In the genomic region with DNA sequence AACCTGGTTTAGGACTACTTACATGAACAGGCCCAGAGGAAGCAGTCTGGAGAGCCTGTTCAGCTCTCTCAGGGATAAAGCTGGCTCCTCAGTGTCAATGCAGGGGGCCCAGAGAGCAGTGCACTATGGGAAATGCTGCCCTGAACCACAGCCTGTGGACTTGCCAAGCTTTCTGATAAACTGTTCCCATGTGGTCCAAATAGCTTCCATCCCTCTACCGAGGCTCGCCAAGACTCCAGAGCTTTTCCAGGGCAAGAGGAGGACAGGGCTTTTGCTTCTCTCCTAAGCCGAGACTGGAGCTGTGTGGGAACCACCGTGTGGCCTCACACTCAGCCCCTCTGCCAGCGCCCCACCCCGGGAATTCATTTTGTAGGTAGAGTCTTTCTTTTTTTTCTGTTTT, we compare ENCODE assay signal across 15 mouse cellular contexts.
A peak's percentile ranks its signal among the peaks of the same experiment; 100 is the strongest.
DNase-seq lines count a peak whose midpoint lies in the region; ATAC-seq lines count a peak whose summit lies in the region.
"Had no signal": no experiment of that assay in that cellular context is flagged by ENCODE, and none has a peak within 500 bp of the region (broad histone marks: within the 10 kb centered on the region; RNA-seq: fewer than 3 reads in every experiment).

No protein-coding gene starts in this region.

- ATAC-seq in hindbrain, embryonic 11.5 days (ENCODE audit: low FRiP score) = no peak
- no peak for ATAC-seq in hindbrain, embryonic 14.5 days (ENCODE audit: low FRiP score)
- ATAC-seq in midbrain, embryonic 16.5 days = no peak
- no peak for ATAC-seq in frontal cortex, adult (ENCODE audit: low TSS enrichment)

- no peaks in the 10 kb centered on the region for H3K9me3 ChIP-seq in hindbrain, embryonic 11.5 days (ENCODE audit: control insufficient read depth, low read length)
- H3K9me3 ChIP-seq in hindbrain, embryonic 14.5 days (ENCODE audit: control insufficient read depth, low read length) = no peaks in the 10 kb centered on the region
- H3K9me3 ChIP-seq in midbrain, embryonic 16.5 days (replicated peaks; ENCODE audit: control insufficient read depth, low read length, poor library complexity, severe bottlenecking) = no peaks in the 10 kb centered on the region
- H3K9me3 ChIP-seq: hindbrain, embryonic 15.5 days; lung, embryonic 15.5 days had no signal

- WGBS in hindbrain, embryonic 11.5 days = 96% methylated on average over 6 of the region's 6 CpGs
- WGBS in hindbrain, embryonic 14.5 days = 89% methylated on average over 6 of the region's 6 CpGs
- WGBS in midbrain, embryonic 16.5 days = 91% methylated on average over 6 of the region's 6 CpGs

- H3K4me1 ChIP-seq in hindbrain, embryonic 11.5 days (replicated peaks; ENCODE audit: control insufficient read depth, insufficient read depth, low read length) = no peaks in the 10 kb centered on the region
- peaks cover 6% of the 10 kb centered on the region; the same call in 1 of the 2 replicates for H3K4me1 ChIP-seq in hindbrain, embryonic 14.5 days (replicated peaks; ENCODE audit: control insufficient read depth, insufficient read depth, low read length)
- peaks cover 5% of the 10 kb centered on the region for H3K4me1 ChIP-seq in midbrain, embryonic 16.5 days (ENCODE audit: control insufficient read depth, insufficient read depth, low read length)

- H3K4me2 ChIP-seq in hindbrain, embryonic 11.5 days (replicated peaks; ENCODE audit: low read depth, low read length) = no peak overlapping the region
- H3K4me2 ChIP-seq in hindbrain, embryonic 14.5 days (replicated peaks) = no peak overlapping the region
- H3K4me2 ChIP-seq in midbrain, embryonic 16.5 days (ENCODE audit: low read length) = no peak overlapping the region
- H3K4me2 ChIP-seq: hindbrain, embryonic 15.5 days; limb, embryonic 13.5 days; lung, embryonic 15.5 days had no signal

- no peak overlapping the region for H3K9ac ChIP-seq in hindbrain, embryonic 11.5 days (ENCODE audit: low read depth, low read length)
- no peak overlapping the region for H3K9ac ChIP-seq in hindbrain, embryonic 14.5 days
- no peak overlapping the region for H3K9ac ChIP-seq in midbrain, embryonic 16.5 days (ENCODE audit: low read depth, low read length)
- H3K9ac ChIP-seq: hindbrain, embryonic 15.5 days; limb, embryonic 13.5 days; lung, embryonic 15.5 days had no signal

- H3K36me3 ChIP-seq in hindbrain, embryonic 11.5 days (ENCODE audit: control insufficient read depth, insufficient read depth, low read length) = no peaks in the 10 kb centered on the region
- H3K36me3 ChIP-seq in hindbrain, embryonic 14.5 days (replicated peaks; ENCODE audit: control insufficient read depth, insufficient read depth) = no peaks in the 10 kb centered on the region
- no peaks in the 10 kb centered on the region for H3K36me3 ChIP-seq in midbrain, embryonic 16.5 days (ENCODE audit: control insufficient read depth, insufficient read depth, low read length)
- H3K36me3 ChIP-seq: G1E; hindbrain, embryonic 15.5 days had no signal

- peak overlapping the region; percentile 75; the same call in 1 of the 2 replicates for H3K27ac ChIP-seq in hindbrain, embryonic 11.5 days (ENCODE audit: low read depth, low read length)
- no peak overlapping the region for H3K27ac ChIP-seq in hindbrain, embryonic 14.5 days
- H3K27ac ChIP-seq in midbrain, embryonic 16.5 days (ENCODE audit: low read length) = peak overlapping the region; percentile 43; the same call in 1 of the 2 replicates
- H3K27ac ChIP-seq: lung, embryonic 15.5 days had no signal

- intact Hi-C loops in heart, postnatal 10 days (cut with DNase I) = no loop called here

- no peaks in the 10 kb centered on the region for H3K27me3 ChIP-seq in hindbrain, embryonic 11.5 days (ENCODE audit: control insufficient read depth, insufficient read depth, low read length)
- H3K27me3 ChIP-seq in hindbrain, embryonic 14.5 days (ENCODE audit: control insufficient read depth, insufficient read depth, low read length) = no peaks in the 10 kb centered on the region
- H3K27me3 ChIP-seq in midbrain, embryonic 16.5 days (ENCODE audit: control insufficient read depth, insufficient read depth, low read depth, low read length) = no peaks in the 10 kb centered on the region
- H3K27me3 ChIP-seq: hindbrain, embryonic 15.5 days; limb, embryonic 13.5 days; lung, embryonic 15.5 days had no signal

- no peak overlapping the region for H3K4me3 ChIP-seq in hindbrain, embryonic 11.5 days (ENCODE audit: low read depth, low read length)
- H3K4me3 ChIP-seq in hindbrain, embryonic 14.5 days (replicated peaks; ENCODE audit: low read length) = no peak overlapping the region
- H3K4me3 ChIP-seq in midbrain, embryonic 16.5 days (ENCODE audit: low read depth, low read length) = no peak overlapping the region
- H3K4me3 ChIP-seq: hindbrain, embryonic 15.5 days; limb, embryonic 13.5 days; lung, embryonic 15.5 days had no signal

- no peak for DNase-seq in hindbrain, embryonic 11.5 days (ENCODE audit: low spot score)
- DNase-seq in hindbrain, embryonic 14.5 days (ENCODE audit: low spot score) = no peak
- peak; percentile 95 for DNase-seq in fibroblast of lung, adult 2 months (ENCODE audit: low read depth)
- DNase-seq in heart, postnatal 10 days = peak; percentile 77 to 81
- no peak for DNase-seq in MN1 (ENCODE audit: low spot score)
- DNase-seq in adrenal gland, postnatal 4 days (ENCODE audit: low spot score in 2 of 2) = no peak
- DNase-seq: B cell, adult 2 months; cerebellum, postnatal 25 days; thymus, adult 2 months had no signal

Comparison
In these comparisons a context has a peak if more than half of its experiments do, and no peak if none do; other contexts are left out.
1. DNase-seq: peak in fibroblast of lung, adult 2 months (single experiment) and heart, postnatal 10 days (2 of 2); none in hindbrain, embryonic 11.5 days (single experiment), hindbrain, embryonic 14.5 days (single experiment), MN1 (single experiment) and adrenal gland, postnatal 4 days (0 of 2).